8 mouse cellular contexts compared by ENCODE assay signal in the genomic region with DNA sequence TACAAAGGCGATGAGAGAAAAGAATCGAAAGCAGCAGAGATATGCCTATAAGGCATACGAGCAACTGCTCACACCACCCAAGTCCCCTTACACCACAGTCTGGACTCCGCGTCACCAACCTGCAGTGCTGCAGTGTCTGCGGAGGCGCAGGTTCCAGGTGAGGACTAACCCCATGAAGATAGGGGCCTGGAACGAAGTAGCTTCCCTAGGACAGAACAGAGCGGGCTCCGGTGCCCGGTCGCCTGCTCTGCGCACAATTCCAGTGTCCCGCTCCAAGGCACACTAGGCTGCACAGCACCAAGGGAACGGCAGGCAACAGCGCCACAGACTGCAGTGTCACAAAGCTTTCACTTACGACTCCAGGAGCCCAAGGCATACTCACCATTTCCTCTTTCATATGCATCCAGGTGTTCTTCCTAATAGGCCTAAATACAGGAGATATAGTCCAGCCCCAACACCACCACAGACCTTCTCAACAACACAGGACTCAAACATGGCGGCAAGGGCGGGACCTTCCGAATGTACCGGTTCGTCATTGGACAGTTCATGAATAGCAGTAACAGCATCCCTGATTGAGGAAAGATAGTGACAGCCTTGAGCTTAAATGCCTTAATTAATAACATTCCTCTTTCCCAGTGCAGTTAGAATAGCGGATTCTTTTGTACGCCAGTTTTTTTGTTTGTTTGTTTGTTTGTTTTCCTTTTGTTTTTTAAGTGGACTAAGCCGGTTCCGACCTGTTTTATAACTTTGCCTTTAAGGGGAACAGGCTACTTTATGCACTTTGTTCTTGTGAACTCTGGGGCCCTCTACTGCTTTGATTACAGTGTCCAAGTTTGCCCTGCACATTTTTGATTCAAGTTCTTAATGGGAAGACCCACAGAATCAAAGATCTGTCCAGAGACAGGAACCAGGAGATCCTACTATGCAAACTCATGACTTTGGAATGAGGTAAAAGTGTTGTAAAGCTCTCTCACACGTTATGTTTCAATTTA. TPM values are rescaled to one million over a fixed set of nuclear protein-coding genes. Genes with fewer than 3 reads are reported as not detected.
DNase-seq lines count a peak whose midpoint lies in the region; ATAC-seq and TF ChIP-seq lines count a peak whose summit lies in the region.

A gene (minus strand): TSS at position 503 of the 992 bp plus-strand sequence.

- H3K4me1 ChIP-seq in hindbrain, postnatal 0 days (ENCODE audit: insufficient read depth, low read length), result no peaks in the 10 kb centered on the region

- peak; percentile 82 for DNase-seq in gastrocnemius, adult 2 months
- peak; percentile 92 for DNase-seq in hindbrain, postnatal 0 days (ENCODE audit: low spot score)
- peak; percentile 74 to 76 for DNase-seq in left cerebral cortex, adult 2 months (ENCODE audit: extremely low spot score in 1 of 2, low spot score in 2 of 2)
- DNase-seq in right cerebral cortex, adult 2 months (ENCODE audit: low spot score in 2 of 2), result peak; percentile 83 to 92
- peak; percentile 52 to 78 for DNase-seq in urinary bladder, postnatal 36 days (ENCODE audit: low spot score in 2 of 2)

- H3K27ac ChIP-seq in gastrocnemius, adult 2 months, result peak within 1 kb of the TSS; percentile 83
- peak within 1 kb of the TSS; percentile 92 for H3K27ac ChIP-seq in hindbrain, postnatal 0 days
- peak within 1 kb of the TSS; percentile 73 for H3K27ac ChIP-seq in left cerebral cortex, adult 2 months

- WGBS in hindbrain, postnatal 0 days, result 3% methylated on average over 27 of the region's 27 CpGs

- TF ChIP-seq CTCF in gastrocnemius, adult 2 months (IDR thresholded peaks at IDR 0.05), result peak; percentile 4; the same call in 1 of the 2 replicates
- peak; percentile 43 for TF ChIP-seq CTCF in hindbrain, postnatal 0 days (IDR thresholded peaks at IDR 0.05; ENCODE audit: low read depth)
- TF ChIP-seq CTCF in left cerebral cortex, adult 2 months (IDR thresholded peaks at IDR 0.05), result no peak; the same call in none of the 2 replicates

- H3K4me2 ChIP-seq in hindbrain, postnatal 0 days (ENCODE audit: low read depth, low read length), result peak within 1 kb of the TSS; percentile 68

- H3K9me3 ChIP-seq in hindbrain, postnatal 0 days (ENCODE audit: low read length), result 0 out of 2 replicates have a peak, but pooled peaks cover 2% of the 10 kb centered on the region

- H3K27me3 ChIP-seq in hindbrain, postnatal 0 days (ENCODE audit: insufficient read depth, low read length), result no peaks in the 10 kb centered on the region

- intact Hi-C loops in gastrocnemius, adult 2 months (cut with DNase I), result loop anchor here (5.0 kb wide), 1 partner anchor 54 kb away; a partner anchor contains a TSS
- intact Hi-C loops in left cerebral cortex, adult 2 months (cut with DNase I), result loop anchor here (5.0 kb wide), 1 partner anchor 59 kb away; no protein-coding TSS in a partner anchor

- peak within 1 kb of the TSS; percentile 96 for H3K4me3 ChIP-seq in gastrocnemius, adult 2 months
- peak within 1 kb of the TSS; percentile 94 for H3K4me3 ChIP-seq in hindbrain, postnatal 0 days (ENCODE audit: low read length)
- H3K4me3 ChIP-seq in left cerebral cortex, adult 2 months, result peak within 1 kb of the TSS; percentile 94

- H3K9ac ChIP-seq in hindbrain, postnatal 0 days (replicated peaks; ENCODE audit: low read length), result peak within 1 kb of the TSS; percentile 82

- ATAC-seq in activated CD4-positive, CD25-positive, alpha-beta regulatory T cell, adult 4 months, result peak; percentile 88
- ATAC-seq in common myeloid progenitor, adult 5-6 weeks (replicated peaks; ENCODE audit: low read depth, poor library complexity, severe bottlenecking), result peak; percentile 99
- ATAC-seq in hindbrain, postnatal 0 days, result peak; percentile 100
- ATAC-seq in megakaryocyte, adult 5-6 weeks (ENCODE audit: poor library complexity, severe bottlenecking), result peak; percentile 96

- H3K36me3 ChIP-seq in hindbrain, postnatal 0 days (ENCODE audit: insufficient read depth, low read length), result no peaks in the 10 kb centered on the region

RNA-seq across cellular contexts. Expression of the gene that starts here (rescaled TPM):
- 1 to 10 TPM; 7.9 to 8.9 TPM for polyA plus RNA-seq in activated CD4-positive, CD25-positive, alpha-beta regulatory T cell, adult 4 months (2017; shearing (Covaris generic))
- 9.9 and 16.0 TPM in 2 replicates for total RNA-seq in common myeloid progenitor, adult 5-6 weeks (2017)
- total RNA-seq in gastrocnemius, adult 2 months (2021), result 1 to 10 TPM; 2.6 to 3.2 TPM
- total RNA-seq in hindbrain, postnatal 0 days (2014; rRNA removed), result 10.8 and 12.7 TPM in 2 replicates
- 15.3 and 16.7 TPM in 2 replicates for polyA plus RNA-seq in hindbrain, postnatal 0 days (2015; fragmentation: Nextera tagmentation; extraction: Ambion mirVana)
- total RNA-seq in left cerebral cortex, adult 2 months (2021), result 10 to 100 TPM; 19.0 to 23.5 TPM
- total RNA-seq in megakaryocyte, adult 5-6 weeks (2015), result 3.8 and 4.0 TPM in 2 replicates
- 3.0 and 3.6 TPM in 2 replicates for total RNA-seq in megakaryocyte, adult 5-6 weeks (2017)

Comparison
In these comparisons a context has a peak if more than half of its experiments do, and no peak if none do; other contexts are left out.
1. Peak in every context shown above with its lines: DNase-seq, ATAC-seq, H3K4me3 ChIP-seq and H3K27ac ChIP-seq.